Mouse (Mus musculus) testis, adult 2 months (tissue): ENCODE results near the gene Dcbld2.

Experiments
- CTCF ChIP-seq: fragments of 200-500 bp; IDR thresholded peaks from 2 replicates; pipeline ENCODE4 v1.5.1; 2012; ENCODE audit warnings: low read depth, mild to moderate bottlenecking, inconsistent platforms, low read length, moderate library complexity; ENCODE audit not compliant: control insufficient read depth, insufficient read depth, insufficient replicate concordance
- POLR2A ChIP-seq: fragments of 200-500 bp; IDR thresholded peaks from 2 replicates; pipeline ENCODE4 v1.6.1; 2012; ENCODE audit warnings: low read depth, mild to moderate bottlenecking, inconsistent platforms, low read length, moderate library complexity; ENCODE audit not compliant: control insufficient read depth

DNA sequence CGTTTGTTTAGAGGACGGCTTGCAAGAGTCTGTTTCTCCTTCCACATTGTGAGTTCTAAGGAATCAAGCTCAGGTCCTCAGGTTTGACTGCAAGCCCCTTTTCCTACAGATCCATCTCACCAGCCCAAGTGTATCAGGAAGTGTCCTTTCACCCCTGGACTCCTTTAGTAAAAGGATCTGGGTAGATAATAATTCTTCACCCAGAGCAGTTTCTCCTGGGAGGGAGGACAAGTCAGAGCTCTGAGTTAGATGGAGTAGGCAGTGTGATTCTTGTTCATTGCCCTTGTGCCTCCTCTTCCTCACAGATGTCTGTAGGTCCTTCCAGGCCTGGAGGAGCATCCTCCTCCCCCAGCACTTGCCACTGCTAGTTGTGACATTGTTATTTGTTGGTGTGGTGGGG, 54.3 kb downstream of the Dcbld2 start:
- TF ChIP-seq CTCF (no peak), POLR2A (no peak)
